Mouse (Mus musculus) right cerebral cortex, postnatal 36 days (tissue): ENCODE results near the gene Bap1.

Experiments used
- DNase-seq, 2 experiments: peaks; one replicate each; pipeline ENCODE4 v3.0.0; 2022; ENCODE audit warnings: low spot score in 2 of 2, mixed read lengths in 1 of 2

The Bap1 gene

DNA sequence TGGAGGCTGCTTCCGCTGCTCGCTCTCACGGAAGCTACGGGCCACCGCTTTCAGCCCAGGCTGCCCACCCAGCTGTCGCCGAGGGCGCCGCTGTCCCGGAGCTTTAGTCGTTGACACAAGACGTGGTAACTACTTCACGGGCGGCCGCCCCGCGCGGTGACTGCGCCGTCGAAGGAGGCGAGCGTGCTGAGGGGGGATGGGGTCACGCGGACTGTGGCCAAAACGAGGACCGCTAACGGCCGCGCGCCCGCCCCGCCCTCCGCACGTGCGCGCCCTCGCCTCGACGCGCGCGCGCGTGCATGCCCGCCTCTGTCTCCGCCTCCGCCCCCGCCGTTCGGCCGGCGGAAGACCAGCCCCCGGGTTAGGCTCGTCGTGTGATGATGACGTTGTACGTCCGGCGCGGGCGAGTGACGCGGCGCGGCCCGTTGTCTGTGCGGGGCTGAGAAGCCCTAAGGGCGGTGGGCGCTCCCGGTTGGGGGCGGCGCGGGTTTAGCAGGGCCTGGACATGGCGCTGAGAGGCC is at the start of gene Bap1, which contains the start of gene Phf7:
Gene Bap1 (plus strand): TSS at position 367 of the 521 bp plus-strand sequence.
Gene Phf7 (minus strand): TSS at position 234 of the 521 bp plus-strand sequence.
- peak; percentile 91 to 92 for DNase-seq

DNA sequence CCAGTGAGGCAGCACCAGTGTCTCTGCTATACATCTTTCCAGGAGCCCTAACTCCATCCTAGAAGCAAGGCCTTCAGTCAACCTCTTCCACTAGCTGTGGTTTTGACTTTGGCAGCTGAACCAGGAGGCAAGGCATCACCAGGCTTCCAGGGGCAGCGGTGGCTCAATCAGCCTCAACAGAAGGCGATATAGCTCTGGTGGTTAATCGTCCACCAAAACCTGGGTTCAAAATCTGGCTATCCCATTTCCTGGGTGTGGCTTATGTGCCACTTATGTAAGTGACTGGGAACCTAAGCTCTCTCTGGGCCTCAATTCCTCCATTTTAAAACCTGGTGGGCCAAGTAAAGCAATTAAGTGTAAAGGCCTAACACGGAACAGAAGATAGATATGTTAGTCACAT is 46.4 kb upstream of the Bap1 start:
- DNase-seq = no peak

DNA sequence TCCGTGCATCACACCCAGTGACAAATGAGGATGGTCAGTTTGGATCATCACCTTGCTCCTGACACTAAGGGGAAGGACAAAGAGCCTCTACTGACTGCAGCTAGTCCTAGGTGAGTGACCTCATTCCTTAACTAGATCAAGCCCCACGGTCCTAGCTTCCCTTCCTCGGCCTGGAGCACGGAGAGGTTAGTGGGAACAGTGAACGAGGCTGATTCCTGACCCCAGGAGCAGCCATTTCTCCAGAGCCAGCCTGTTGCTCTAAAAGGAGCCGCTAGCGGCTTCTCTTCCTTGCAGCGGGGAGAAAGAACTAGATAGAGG is 46.0 kb upstream of the Bap1 start:
- DNase-seq = no peak

DNA sequence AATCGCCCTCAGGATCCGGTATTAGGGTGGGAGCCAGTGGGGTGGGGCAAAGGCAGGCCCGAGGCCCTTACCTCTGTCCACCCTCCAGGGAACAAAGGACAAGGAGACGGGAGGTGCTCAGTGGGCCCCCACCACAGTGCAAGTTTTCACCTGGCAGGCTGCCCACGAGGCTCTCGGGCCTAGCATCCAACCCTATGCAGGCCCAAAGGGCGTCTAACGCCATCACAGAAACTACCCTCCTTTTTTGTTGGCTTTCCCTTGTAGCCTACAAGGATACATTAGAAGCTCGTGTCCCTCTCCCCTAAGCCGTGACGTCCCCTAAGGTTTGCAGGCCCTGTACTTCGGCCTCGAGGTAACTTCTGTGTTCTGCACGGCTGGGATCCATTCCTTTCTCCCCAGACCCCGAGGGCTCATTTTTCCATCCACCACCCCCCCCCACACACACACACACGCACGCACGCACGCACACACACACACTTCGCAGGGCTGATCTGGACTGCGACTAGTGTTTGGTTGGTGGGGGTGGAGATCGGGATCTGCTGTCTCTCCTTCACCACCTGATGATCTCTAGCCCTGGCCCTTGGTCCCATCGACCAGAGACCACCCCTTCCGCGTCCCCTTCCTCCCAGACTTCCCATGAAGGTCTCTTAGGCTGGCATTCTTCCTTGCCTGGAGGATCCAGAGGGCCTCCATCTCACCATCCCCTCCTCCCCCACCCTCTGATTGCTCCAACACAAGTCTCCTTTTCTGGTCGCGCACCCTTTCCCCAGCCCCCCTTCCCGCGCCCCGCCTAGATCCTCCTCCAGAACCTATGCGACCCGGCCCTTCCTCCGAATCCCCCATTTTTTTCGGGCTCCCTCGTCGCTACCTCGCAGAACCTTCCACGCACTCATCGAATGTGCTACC is 45.4 kb upstream of the Bap1 start:
- DNase-seq = no peak

DNA sequence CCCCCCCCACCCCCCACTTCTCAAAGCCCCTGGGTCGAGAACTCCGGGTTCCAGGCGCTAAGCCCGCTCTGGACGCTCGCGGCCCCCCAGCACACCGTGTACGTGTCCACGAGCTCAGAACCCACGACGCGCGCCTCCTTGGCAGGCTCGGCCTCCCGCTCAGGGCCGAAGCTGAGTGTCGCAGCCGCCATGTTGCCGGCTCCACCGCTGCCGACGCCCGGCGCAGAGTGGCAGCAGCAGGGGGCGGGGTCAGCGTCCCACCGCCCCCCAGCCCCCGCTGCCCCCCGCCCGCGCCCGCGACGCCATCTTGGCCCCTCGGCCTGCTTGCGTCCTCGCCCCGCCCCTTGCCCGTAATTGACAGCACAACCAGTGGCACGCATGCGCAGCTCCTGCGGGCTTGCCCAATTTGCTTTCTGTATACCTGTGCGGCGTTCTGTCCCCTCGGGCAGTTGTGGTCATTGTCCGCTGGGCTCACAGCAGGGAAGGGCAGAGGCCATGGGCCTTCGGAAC is 44.7 kb upstream of the Bap1 start:
- peak; percentile 92 to 94 for DNase-seq

DNA sequence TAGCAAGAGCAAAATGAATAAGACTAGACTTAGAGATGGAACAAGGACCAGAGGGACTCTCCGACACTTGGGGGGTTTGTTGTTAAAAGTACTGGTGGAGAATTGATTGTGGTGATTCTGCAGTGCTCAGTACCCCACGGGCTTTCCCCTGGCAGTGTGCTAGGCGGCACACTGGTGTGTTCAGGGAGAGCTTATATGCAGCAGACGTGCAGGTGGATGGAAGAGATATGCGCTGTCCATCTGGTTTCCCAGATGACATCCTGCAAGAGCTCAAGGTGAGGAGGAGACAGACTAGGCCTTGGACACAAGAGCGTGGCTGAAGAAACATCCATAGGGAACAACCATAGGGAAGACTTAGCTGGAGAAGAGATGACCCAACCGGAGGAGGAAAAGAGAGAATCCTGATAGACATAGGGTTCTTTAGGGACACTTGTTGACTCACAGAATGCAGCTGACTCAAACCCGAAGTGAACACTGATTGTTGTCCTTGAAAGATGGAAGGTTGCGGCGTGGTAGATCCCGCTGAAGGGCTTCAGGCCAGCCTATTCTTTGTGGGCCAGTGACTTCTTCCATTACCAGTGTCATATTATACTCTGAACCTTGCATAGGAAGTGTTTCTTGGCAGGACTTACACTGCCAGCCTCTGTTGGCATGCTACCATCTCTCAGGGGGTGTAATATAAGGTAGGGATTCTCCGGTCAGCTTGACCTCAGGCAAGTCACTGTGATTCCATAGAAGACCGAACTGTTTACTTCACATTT is 44.0 kb upstream of the Bap1 start:
- DNase-seq = no peak

DNA sequence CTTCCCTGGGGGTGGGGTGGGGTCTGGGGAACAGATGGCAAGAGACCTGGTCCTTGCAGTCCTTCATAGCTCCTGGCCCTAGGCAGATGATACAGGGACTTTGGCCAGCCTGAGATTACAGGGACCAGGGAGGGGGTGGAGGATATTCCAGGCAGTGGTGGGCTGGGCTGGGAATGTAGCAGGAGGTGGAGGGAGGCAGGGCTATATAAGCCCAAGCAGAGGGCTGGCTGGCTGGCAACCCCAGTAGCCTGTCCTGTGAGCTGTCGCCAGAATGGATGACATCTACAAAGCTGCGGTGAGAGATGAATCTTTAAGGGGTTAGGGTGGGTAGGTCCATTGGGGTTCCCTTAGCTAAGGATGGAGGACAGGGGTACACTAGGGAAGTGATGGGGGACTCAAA is 43.2 kb upstream of the Bap1 start, which contains the start of gene Tnnc1:
Gene Tnnc1 (plus strand): TSS at position 229 of the 400 bp plus-strand sequence.
- DNase-seq = no peak

DNA sequence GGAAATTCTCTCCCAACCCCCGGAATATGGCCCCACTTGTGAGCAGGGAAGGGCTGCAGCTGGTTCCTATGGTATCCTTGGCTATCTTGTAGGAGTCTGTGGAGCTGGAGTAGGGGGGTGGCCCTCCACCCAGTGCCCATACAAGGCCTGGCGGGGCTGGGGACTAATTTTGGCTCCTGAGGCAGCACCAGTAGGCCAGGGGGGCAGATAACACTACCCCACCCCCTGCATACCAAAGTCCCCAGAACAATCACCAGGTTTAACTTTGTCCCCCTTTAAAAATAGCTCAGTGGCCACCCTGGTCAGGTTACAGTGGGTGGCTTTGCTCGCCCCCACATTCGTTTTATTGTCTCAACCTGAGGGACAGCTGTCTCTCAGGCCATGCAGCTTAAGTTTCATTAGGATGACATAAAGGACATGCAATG is 42.1 kb upstream of the Bap1 start:
- DNase-seq = no peak

DNA sequence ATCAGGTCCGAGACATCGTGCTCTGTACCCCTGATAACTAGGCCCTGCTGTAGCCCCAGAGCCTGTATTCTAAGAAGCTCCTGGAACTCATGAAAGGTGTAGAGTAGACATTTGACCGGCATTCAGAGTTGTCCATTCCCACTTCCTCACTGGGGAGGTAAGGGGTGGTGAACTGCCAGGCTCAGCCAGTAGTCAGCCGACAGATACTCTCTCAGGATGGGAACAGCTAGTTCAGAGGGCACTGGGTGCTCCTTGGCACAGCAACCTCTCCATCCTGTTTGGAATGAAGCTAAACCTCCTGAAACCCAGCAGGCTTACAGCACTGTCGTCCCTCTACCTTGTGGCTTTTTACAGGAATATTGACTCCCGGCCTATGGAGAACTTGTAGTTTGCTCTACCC is 39.4 kb upstream of the Bap1 start:
- DNase-seq = no peak

DNA sequence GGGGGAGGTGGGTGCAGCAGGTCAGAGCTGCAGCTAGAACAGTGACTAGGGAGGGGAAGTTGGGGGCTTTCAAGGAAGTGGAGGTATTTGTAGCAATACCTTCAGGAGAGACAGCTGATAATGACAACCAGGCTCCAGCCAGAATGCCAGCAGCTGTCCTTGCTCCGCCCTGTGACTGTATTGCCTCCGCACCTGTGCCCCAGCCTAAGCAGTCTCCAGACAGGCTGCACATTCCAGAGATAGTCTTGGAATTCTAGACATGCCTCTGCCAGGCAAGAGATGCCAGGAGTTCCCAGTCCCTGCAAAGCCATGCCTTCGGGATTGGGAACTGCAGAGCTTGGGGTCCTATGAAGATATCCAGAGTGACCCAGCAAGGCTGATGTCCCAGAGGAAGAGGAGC is 38.8 kb upstream of the Bap1 start:
- DNase-seq = no peak

DNA sequence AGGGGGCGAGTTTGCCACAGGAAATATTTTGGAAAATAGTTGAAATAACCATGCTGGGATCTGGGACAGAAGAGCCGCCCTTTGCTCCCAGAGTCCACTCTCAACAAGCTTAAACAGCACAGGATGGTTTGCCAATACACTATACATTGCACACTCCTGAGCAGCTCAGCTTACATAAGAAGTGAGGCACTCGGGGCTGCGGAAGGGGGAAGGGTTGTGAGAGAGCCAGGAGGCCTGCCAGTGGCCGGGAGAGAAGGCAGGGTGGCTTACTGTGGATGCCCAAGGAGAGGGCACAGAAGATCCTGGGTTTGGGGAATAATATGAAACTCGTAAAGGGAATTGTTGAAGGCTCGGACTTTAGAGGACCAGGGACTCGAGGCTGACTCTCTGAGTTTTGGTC is 37.4 kb upstream of the Bap1 start:
- no peak for DNase-seq

DNA sequence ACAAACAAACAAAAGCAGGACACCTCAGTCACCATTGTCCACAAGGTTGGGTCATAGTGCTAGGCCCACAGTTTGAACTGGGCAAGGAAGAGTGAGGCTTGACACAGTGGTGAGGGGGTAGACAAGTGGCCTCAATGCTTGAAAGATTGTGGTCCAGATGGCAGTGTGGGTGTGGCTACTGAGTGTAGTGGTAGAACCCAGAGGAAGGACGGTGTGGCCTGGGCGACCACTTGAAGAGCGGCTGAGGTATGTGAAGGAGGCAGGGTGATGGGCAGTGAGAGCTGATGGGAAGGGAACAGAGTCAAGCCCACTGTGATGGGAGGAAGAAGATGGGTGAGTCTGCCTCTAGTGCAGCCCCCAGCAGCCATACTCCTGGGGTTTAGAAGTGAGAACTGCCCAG is 36.6 kb upstream of the Bap1 start:
- DNase-seq = no peak

DNA sequence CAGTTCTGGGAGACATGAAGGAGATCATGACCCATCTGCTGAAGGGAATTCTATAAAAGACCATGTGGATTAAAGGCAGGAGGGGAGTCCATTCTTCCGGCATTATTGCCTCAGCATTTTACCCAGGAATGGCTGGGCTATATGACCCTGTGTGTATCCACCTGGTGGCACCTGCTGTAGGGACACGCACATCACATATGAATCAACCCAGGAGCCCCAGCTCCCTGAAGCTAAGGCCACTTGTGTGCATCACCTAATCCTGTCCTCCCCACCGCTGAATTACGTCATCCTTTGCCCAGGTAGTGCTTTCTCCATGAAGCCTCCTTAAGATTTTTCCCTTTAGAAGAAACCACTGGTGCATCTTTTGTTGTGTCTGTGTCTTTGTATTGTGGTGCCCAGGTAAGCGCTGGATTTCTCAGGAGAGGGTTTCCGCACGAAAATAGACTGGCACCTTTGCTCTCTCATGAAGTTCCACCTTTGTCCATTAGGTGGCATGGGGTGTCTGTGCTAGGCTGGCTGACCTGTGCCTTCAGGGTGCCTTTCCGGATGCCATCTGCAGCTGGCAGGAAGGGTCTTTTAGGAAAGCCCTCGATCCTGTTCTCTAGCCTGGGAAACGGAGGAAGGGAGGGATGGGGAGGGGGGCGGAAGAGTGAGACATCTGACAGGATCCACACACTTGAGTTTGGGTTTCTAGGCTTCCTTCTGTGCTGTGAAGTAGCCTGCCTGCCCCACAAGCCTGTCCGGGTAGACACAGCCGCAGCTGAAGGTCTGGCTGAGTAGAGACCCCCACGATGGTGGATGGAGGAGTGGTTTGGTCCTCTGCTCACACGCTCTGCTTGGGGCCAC is 35.9 kb upstream of the Bap1 start:
- no peak for DNase-seq

DNA sequence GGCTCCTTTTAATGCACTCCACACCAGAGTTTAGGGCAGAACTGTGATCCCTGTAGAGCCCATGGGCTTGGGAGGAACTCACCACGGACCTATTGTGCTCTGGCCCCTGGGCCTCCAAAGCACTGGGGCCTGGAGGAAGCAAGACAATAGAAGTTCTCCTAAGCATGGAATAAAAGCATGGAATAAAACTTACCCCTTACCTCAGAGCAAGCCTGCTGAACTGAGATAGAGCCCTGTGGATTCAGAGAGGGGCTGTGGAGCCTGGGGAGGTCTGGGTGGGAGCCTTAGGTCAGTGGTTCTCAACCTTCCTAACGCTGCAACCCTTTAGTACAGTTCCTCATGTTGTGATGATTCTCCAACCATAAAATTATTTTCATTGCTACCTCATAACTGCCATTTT is 34.4 kb upstream of the Bap1 start, which contains the start of gene Nisch:
Gene Nisch (minus strand): TSS at position 101 of the 400 bp plus-strand sequence.
- no peak for DNase-seq

DNA sequence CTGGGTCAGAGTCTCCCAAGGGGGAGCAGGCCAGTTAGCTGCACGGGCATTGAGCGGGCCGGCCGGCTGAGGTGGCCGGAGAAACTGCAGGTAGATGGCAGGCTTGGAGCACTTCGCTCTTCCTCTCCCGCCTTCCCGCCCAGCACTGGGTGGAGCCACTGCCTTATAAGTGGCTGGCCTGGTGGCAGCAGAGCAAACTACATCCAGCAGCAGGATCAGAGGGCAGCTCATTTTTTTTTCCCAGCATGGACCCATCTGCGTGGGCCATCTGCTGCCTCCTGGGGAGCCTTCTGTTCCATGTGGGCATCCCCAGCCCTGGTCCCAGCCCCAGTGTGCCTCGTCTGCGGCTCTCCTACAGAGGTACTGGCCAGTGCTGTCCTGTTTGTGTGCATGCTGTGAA is 33.6 kb upstream of the Bap1 start, which contains the start of gene Sema3g:
Gene Sema3g (plus strand): TSS at position 195 of the 400 bp plus-strand sequence.
- no peak for DNase-seq

DNA sequence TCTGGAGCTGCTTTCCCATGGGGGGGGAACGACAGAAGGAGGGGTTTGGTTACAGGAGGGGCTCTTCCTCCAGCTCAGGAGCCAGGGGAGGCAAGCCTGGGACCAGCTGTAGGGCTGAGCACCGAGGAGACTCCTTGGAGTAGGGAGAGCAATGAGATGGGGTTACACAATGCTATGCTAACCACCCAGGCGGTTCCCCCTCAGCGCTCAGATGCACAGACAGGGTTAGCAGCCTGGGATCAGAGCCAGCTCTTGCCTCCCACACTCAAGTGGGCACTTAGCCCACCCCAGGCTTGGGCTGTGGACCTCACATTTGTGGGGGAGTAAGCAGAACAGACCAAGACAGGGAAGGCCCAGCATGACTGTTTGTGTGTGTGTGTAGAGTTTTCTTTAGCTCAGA is 24.3 kb upstream of the Bap1 start:
- DNase-seq = peak in 1 of 2 experiments; percentile 44

DNA sequence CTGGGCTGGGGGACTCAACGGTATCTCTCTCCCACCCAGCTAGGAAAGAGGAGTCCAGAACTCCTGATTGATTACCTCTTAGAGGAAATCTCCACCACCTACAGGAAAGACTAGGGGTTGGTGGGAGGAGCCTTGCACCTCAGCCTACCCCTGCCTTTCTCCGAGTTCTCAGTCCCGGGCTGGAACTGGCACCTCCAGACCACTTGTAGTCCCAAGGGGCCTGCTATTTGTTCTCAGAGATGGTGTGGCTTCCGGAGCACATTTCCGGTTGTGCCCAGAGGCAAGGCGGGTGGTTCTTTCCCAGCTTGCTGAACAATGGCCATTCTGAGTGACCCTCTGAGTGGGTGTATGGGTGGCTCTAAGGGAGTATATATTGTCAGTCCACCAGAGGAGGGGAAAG is 23.0 kb upstream of the Bap1 start:
- DNase-seq = no peak

DNA sequence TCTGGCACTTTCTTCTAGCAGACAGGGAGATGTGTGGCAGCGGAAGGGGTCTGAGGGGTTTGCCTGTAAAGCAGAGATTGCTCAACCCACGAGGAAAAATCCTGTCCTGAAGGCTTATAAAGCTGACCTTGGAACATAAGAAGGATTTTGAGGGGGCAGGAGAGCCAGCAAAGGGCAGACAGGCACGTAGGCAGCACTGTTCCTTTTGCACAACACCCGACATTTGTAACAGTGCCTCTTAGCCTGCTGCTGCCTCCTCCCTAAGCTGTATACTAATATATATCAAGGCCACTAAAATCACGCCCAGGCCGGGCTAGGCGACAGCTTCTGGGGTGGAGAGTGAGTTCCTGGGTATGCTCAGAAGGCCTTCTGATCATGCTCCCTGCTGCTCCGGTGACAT is 20.8 kb upstream of the Bap1 start:
- no peak for DNase-seq

DNA sequence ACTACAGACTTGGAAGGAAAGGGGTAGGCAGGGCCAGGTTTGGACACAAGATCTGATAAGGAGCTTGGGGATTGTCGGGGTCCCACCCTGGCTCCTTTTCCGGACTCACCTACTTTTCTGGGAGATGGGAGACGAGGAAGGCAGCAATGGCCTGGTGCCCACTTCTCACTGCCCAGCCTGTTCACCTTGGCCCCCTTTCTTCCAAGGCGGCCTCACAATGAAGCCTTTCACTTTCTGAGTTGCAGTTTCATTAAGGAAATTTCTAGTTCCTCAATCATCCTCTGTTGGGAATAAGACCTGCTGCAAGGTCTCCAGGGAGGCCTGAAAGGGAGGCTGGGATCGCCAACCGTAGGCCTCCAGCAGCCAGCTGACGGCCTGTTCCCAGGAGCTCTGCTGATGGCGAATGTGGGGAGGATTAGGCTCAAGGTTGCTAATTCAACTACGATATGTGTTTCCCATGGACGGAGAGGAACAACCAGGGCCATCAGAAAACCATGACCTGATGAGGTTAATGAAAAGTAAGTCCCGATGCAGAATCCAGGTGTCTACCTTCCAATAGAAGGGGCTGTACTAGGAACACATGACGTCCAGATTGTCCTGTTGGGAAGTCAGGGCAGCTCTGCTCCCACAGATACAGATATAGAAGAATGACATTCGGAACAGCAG is 18.7 kb upstream of the Bap1 start:
- DNase-seq = no peak

DNA sequence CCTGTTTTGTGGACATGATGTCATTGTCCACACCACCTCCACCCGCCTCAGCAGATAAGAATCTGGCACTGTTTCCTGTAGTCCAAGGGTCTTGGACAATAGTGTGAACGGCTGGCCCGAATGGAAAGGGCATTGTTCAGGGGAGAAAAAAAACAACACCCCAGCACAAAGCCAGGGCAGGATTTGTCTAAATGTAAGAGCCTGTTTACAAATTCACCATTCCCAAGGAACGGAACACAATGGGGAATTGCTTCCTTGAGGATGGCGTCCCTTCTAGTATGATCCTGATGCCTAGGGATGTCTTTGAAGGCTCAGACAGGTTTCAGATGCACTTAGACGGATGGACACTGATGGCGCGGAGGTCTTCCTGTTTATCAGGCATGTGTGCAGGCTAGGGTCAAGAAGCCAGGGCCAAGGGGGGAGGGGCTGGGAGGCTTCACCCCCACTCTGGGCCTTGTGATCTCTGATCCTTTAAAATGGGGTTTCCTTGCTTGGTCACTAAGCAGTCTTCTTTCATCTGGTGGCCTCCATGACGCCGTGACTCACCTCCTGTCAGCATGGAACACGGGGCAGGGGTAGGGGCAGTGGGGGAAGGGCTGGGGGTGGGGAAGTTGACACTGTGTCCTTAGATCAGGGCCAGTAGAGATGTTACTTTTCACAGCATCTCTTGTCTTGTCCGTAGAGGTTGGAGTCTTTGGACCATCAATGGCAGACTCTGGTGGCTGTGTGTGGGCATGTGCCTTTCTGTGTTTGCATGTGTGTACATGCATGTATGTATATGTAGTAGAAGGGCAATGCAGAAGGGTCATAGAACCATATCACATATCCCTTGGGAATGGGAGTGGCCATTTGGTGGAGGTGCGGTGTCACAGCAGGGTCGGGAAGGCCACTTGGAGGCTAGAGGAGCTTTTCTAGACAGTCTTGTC is 17.9 kb upstream of the Bap1 start:
- DNase-seq = no peak
